Mouse (Mus musculus): ENCODE data around the gene 5730596B20Rik. TPM values are rescaled to one million over a fixed set of nuclear protein-coding genes. Genes with fewer than 3 reads are reported as not detected.

The 5730596B20Rik gene
- polyA plus RNA-seq, 1 experiment from 2014 or later, result not detected

DNA sequence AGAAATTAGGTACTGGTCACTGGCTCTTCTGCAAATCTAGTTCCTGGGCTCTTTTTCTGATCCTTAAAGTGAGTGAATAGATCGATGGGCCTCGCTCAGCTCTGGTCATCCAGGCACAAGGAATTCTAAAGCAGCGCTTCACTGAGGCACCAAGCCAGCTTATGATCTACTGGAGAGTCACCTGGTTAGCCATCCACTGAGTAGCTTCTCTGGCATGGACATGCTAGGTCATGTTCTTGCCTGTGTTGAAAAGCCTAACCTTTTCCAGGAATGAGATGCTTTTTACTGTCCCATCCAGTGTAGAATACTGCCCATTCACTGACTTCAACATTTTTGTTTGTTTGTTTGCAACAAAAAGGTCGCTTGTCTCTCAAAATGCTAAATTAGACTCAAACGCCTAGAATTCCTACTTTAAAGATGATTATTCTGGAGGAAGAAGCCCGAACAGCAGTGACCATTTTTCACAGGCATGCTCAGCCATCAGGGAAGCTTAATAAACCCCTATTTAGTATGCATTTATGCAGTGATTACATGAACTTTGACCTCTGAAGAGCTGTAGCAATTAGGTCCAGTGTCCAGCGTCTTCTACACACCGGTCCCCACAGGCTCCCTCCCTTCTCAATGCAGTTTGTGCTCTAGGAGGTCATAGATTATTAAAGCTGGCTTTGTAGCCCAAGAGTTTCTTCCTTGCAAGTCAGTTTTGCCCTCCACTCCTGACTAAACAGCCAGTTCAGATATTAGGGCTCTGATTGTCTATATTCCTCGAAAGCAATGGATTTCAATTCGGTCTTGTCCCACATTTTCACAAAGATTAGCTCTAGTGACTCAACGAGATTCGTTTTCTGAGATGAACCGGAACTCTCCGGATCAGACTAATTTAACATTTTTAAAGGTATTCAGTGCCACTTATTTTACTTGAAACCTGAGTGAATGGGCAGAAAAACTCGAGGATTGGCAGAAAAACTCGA, 24.8 kb upstream of the 5730596B20Rik start:
- H3K4me2 ChIP-seq (ENCODE audit: low read depth, low read length), result no peak overlapping the region
- ATAC-seq (no peak), DNase-seq (no peak)
- no peak for TF ChIP-seq CTCF (IDR thresholded peaks at IDR 0.05; ENCODE audit: low read depth)
- WGBS (ENCODE audit: insufficient replicate concordance), result 24% methylated on average over 16 of the region's 16 CpGs
- H3K27me3 ChIP-seq (ENCODE audit: insufficient read depth, low read length), result peaks cover 78% of the 10 kb centered on the region
- H3K4me3 ChIP-seq (ENCODE audit: low read depth, low read length), result no peak overlapping the region
- H3K4me1 ChIP-seq (ENCODE audit: insufficient read depth), result no peaks in the 10 kb centered on the region
- H3K9me3 ChIP-seq (ENCODE audit: low read length), result no peaks in the 10 kb centered on the region
- no peak overlapping the region for H3K27ac ChIP-seq (ENCODE audit: low read depth)
- no peak overlapping the region for H3K9ac ChIP-seq (replicated peaks)
- H3K36me3 ChIP-seq (replicated peaks; ENCODE audit: insufficient read depth, low read length), result no peaks in the 10 kb centered on the region

DNA sequence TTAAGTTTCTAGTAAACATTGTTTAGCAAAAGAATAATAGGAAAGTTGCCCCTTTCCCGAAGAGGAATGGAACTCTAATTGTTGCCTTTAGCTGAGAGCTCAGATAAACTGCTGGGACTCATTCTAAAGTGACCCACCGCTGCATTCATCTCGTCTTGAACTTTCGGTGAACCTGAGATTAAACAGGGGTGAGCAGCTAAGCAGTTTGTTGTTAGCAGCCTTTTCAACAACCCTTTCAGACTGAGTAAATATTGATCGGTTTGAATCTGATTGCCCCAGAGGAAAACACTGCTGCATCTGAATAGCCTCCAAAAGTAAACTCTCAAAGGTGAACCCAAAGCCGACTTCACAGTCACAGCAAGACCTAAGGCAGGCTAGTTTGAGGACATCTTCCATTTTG, 24.0 kb upstream of the 5730596B20Rik start:
- TF ChIP-seq CTCF (IDR thresholded peaks at IDR 0.05; ENCODE audit: low read depth), result no peak
- TF ChIP-seq EP300 (IDR thresholded peaks at IDR 0.05; ENCODE audit: low read depth), result no peak
- Histone ChIP-seq H3K9ac (replicated peaks) (no peak overlapping the region), H3K4me3 (ENCODE audit: low read depth, low read length) (no peak overlapping the region), H3K4me2 (ENCODE audit: low read depth, low read length) (no peak overlapping the region), H3K36me3 (replicated peaks; ENCODE audit: insufficient read depth, low read length) (no peaks in the 10 kb centered on the region), H3K9me3 (ENCODE audit: low read length) (no peaks in the 10 kb centered on the region), H3K4me1 (ENCODE audit: insufficient read depth) (peaks cover 4% of the 10 kb centered on the region; the same call in 1 of the 2 replicates), H3K27ac (ENCODE audit: low read depth) (no peak overlapping the region), H3K27me3 (ENCODE audit: insufficient read depth, low read length) (peaks cover 80% of the 10 kb centered on the region)
- no peak for ATAC-seq
- no peak for DNase-seq
- 13% methylated on average over 6 of the region's 6 CpGs for WGBS (ENCODE audit: insufficient replicate concordance)

DNA sequence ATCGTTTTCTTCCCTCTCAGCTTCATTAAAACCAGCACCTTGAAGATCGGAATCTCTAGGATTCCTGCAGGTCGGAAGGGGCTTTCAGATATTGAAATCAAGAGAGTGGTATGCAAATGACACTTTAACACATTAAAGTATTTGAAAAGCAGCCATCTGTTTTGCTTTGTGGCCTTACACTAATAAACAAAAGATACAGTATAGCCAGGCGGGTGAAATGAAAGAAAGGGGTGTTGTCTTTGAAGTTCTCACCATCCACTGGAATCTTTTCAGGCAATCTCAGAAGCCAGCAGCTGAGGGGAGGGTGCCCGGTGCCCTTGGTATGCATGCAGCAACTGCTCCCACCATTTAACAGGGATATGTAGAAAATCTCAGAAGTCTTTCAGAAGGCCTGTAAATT, 23.3 kb upstream of the 5730596B20Rik start:
- H3K4me2 ChIP-seq (ENCODE audit: low read depth, low read length), result no peak overlapping the region
- H3K4me3 ChIP-seq (ENCODE audit: low read depth, low read length), result no peak overlapping the region
- TF ChIP-seq CTCF (IDR thresholded peaks at IDR 0.05; ENCODE audit: low read depth), result no peak
- TF ChIP-seq EP300 (IDR thresholded peaks at IDR 0.05; ENCODE audit: low read depth), result no peak
- peaks cover 9% of the 10 kb centered on the region for H3K4me1 ChIP-seq (ENCODE audit: insufficient read depth)
- H3K9ac ChIP-seq (replicated peaks), result no peak overlapping the region
- ATAC-seq (no peak), DNase-seq (no peak)
- peaks cover 87% of the 10 kb centered on the region for H3K27me3 ChIP-seq (ENCODE audit: insufficient read depth, low read length)
- no peak overlapping the region for H3K27ac ChIP-seq (ENCODE audit: low read depth)
- no peaks in the 10 kb centered on the region for H3K9me3 ChIP-seq (ENCODE audit: low read length)
- WGBS (ENCODE audit: insufficient replicate concordance), result 55% methylated on average over 5 of the region's 5 CpGs
- H3K36me3 ChIP-seq (replicated peaks; ENCODE audit: insufficient read depth, low read length), result no peaks in the 10 kb centered on the region

DNA sequence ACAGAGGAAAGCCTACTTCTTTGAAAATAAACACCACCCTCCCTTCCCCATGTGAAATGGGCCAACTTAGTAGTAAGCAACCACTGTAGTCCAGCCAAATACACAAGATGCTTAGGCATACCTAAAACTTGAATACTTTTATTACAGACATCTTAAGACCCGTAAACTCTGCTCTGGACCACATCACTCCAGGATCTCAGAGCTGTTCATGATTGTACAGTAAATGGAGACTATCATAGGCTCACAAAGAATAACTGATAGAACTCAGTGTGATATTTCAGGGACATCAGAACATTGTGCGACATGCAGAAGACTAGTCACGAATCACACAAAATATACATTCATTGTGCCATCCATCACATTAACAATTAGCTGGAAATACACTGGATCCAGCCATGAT, 21.8 kb upstream of the 5730596B20Rik start:
- no peak overlapping the region for H3K9ac ChIP-seq (replicated peaks)
- TF ChIP-seq CTCF (IDR thresholded peaks at IDR 0.05; ENCODE audit: low read depth), result no peak
- TF ChIP-seq EP300 (IDR thresholded peaks at IDR 0.05; ENCODE audit: low read depth), result no peak
- 71% methylated on average over 3 of the region's 3 CpGs for WGBS (ENCODE audit: insufficient replicate concordance)
- H3K4me3 ChIP-seq (ENCODE audit: low read depth, low read length), result no peak overlapping the region
- no peak for ATAC-seq
- H3K4me2 ChIP-seq (ENCODE audit: low read depth, low read length), result no peak overlapping the region
- H3K36me3 ChIP-seq (replicated peaks; ENCODE audit: insufficient read depth, low read length), result no peaks in the 10 kb centered on the region
- H3K27ac ChIP-seq (ENCODE audit: low read depth), result no peak overlapping the region
- no peak for DNase-seq
- H3K9me3 ChIP-seq (ENCODE audit: low read length), result no peaks in the 10 kb centered on the region
- H3K27me3 ChIP-seq (ENCODE audit: insufficient read depth, low read length), result peaks cover 89% of the 10 kb centered on the region
- H3K4me1 ChIP-seq (ENCODE audit: insufficient read depth), result peaks cover 9% of the 10 kb centered on the region

DNA sequence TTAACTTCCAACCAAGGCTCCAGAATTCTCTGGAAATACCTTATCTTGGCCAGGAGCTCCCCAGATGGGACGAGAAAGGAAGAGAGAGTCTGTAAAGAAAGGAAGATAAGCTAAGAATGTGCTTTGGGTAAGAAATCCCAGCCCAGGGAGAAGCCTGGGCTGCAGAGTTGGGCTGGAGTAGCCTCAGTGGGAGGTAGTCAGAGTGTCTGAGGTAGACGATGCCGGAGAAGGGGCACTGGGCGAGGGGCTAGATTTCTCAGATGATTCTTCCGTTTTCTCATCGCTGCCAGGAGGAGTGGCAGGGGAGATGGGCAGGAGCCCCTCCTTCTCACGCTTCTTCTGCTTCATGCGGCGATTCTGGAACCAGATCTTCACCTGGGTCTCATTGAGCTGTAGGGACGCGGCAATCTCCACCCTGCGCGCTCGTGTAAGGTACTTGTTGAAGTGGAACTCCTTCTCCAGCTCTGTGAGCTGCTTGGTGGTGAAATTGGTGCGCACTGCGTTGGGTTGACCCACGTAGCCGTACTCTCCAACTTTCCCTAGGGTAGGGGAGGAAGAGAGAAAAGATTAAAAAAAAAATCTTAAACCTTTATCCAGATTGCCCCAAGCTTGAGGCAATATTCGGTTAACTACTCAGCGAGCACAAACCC, 20.6 kb upstream of the 5730596B20Rik start:
- TF ChIP-seq EP300 (IDR thresholded peaks at IDR 0.05; ENCODE audit: low read depth), result no peak
- TF ChIP-seq CTCF (IDR thresholded peaks at IDR 0.05; ENCODE audit: low read depth), result no peak
- no peak overlapping the region for H3K4me3 ChIP-seq (ENCODE audit: low read depth, low read length)
- peaks cover 9% of the 10 kb centered on the region for H3K4me1 ChIP-seq (ENCODE audit: insufficient read depth)
- no peak overlapping the region for H3K4me2 ChIP-seq (ENCODE audit: low read depth, low read length)
- H3K27ac ChIP-seq (ENCODE audit: low read depth), result no peak overlapping the region
- no peak for ATAC-seq
- no peak overlapping the region for H3K9ac ChIP-seq (replicated peaks)
- H3K36me3 ChIP-seq (replicated peaks; ENCODE audit: insufficient read depth, low read length), result no peaks in the 10 kb centered on the region
- WGBS (ENCODE audit: insufficient replicate concordance), result 10% methylated on average over 20 of the region's 20 CpGs
- DNase-seq, result no peak
- peaks cover 89% of the 10 kb centered on the region for H3K27me3 ChIP-seq (ENCODE audit: insufficient read depth, low read length)
- H3K9me3 ChIP-seq (ENCODE audit: low read length), result no peaks in the 10 kb centered on the region

DNA sequence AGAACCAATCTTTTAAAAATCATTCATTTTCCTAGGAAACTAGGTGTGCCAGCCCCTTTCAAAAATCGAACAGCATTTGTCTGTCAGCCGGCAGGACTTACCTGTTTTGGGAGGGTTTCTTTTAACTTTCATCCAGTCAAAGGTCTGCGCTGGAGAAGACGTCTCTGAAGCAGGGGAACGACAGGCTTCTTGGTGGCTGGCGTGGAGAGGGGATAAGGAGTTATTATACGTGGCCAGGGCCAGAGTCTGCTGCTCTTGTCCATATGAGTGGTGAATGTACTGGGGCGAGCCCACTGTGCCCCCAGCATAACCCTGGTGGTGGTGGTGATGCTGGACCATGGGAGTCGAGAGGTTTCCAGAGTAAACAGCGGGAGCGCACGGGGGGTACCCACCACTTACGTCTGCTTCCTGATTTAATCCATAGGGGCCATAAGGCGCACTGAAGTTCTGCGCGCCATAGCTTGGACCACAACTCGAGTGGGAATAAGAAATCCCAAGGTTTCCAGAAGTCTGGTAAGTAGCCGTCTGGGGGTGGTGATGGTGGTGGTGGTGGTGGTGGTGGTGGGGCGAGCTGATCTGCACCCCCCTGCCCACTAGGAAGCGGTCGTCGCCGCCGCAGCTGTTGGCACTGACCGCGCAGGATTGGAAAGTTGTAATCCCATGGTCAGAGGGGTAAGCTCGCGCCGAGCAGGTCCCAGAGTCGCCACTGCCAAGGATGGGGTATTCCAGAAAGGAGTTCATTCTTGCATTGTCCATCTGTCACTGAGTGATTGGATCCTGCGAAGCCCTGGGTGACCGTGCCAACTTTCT, 19.6 kb upstream of the 5730596B20Rik start:
- H3K4me2 ChIP-seq (ENCODE audit: low read depth, low read length), result peak overlapping the region; percentile 93
- peaks cover 91% of the 10 kb centered on the region for H3K27me3 ChIP-seq (ENCODE audit: insufficient read depth, low read length)
- no peaks in the 10 kb centered on the region for H3K36me3 ChIP-seq (replicated peaks; ENCODE audit: insufficient read depth, low read length)
- no peak for ATAC-seq
- H3K4me3 ChIP-seq (ENCODE audit: low read depth, low read length), result peak overlapping the region; percentile 63
- DNase-seq, result no peak
- 3% methylated on average over 32 of the region's 32 CpGs for WGBS (ENCODE audit: insufficient replicate concordance)
- TF ChIP-seq EP300 (IDR thresholded peaks at IDR 0.05; ENCODE audit: low read depth) (no peak), CTCF (IDR thresholded peaks at IDR 0.05; ENCODE audit: low read depth) (no peak)
- no peaks in the 10 kb centered on the region for H3K9me3 ChIP-seq (ENCODE audit: low read length)
- H3K9ac ChIP-seq (replicated peaks), result no peak overlapping the region
- H3K4me1 ChIP-seq (ENCODE audit: insufficient read depth), result peaks cover 9% of the 10 kb centered on the region
- H3K27ac ChIP-seq (ENCODE audit: low read depth), result no peak overlapping the region
